Mouse (Mus musculus): ENCODE results near the gene Clcn2.

- no peak for TF ChIP-seq GATA1 (IDR thresholded peaks at IDR 0.05; ENCODE audit: borderline replicate concordance, low read length)
- TF ChIP-seq FLI1 (IDR thresholded peaks at IDR 0.05; ENCODE audit: low read length), result no peak
Observed at GRCm38 (mm10) chr16:20736823-20737222, 19.3 kb upstream of the Clcn2 start.
